Mouse (Mus musculus) retina, embryonic 14.5 days (tissue): Measurements from ENCODE around the gene Ube2l6.
"Not testable (repeated sequence)": the region's sequence is repeated elsewhere in the genome, so short reads cannot be mapped to it uniquely, and the experiment has no call there.

Source experiments
- DNase-seq: peaks from one replicate; pipeline ENCODE4 v3.0.0-alpha.2; 2015; ENCODE audit warnings: low spot score

Gene Ube2l6

GRCm38 (mm10) chr2:84793154-84793553, 5.5 kb upstream of the Ube2l6 start:
- no peak for DNase-seq

GRCm38 (mm10) chr2:84793871-84794270, 4.8 kb upstream of the Ube2l6 start:
- DNase-seq: no peak

- DNase-seq: peak; percentile 95
Measured at GRCm38 (mm10) chr2:84797833-84798492, 665 bp upstream of the Ube2l6 start.

GRCm38 (mm10) chr2:84799041-84799561, 473 bp downstream of the Ube2l6 start:
- peak; percentile 86 for DNase-seq

- no peak for DNase-seq
Measured at GRCm38 (mm10) chr2:84800304-84800703, 1.7 kb downstream of the Ube2l6 start.

GRCm38 (mm10) chr2:84801223-84801622, 2.6 kb downstream of the Ube2l6 start:
- DNase-seq: not testable (repeated sequence)

- no peak for DNase-seq
Measured at GRCm38 (mm10) chr2:84803963-84804362, 5.3 kb downstream of the Ube2l6 start.

GRCm38 (mm10) chr2:84806546-84806945, 7.9 kb downstream of the Ube2l6 start:
- no peak for DNase-seq

- DNase-seq: no peak
Measured at GRCm38 (mm10) chr2:84809330-84809729, 10.7 kb downstream of the Ube2l6 start.

- DNase-seq: no peak
Measured at GRCm38 (mm10) chr2:84810526-84810885, 11.9 kb downstream of the Ube2l6 start.

- peak; percentile 92 for DNase-seq
Measured at GRCm38 (mm10) chr2:84810886-84811577, 12.4 kb downstream of the Ube2l6 start.

- DNase-seq: no peak
Measured at GRCm38 (mm10) chr2:84811880-84812279, 13.3 kb downstream of the Ube2l6 start.

GRCm38 (mm10) chr2:84812676-84813075, 14.0 kb downstream of the Ube2l6 start:
- DNase-seq: no peak

GRCm38 (mm10) chr2:84819861-84820260, 21.2 kb downstream of the Ube2l6 start:
- no peak for DNase-seq

- DNase-seq: no peak
Measured at GRCm38 (mm10) chr2:84822552-84822951, 23.9 kb downstream of the Ube2l6 start, which contains the start of gene Smtnl1. Gene Smtnl1, minus strand, starts transcription at chr2:84822652.

GRCm38 (mm10) chr2:84823237-84823636, 24.6 kb downstream of the Ube2l6 start:
- no peak for DNase-seq

GRCm38 (mm10) chr2:84826488-84827282, 28.1 kb downstream of the Ube2l6 start, which contains the start of gene Timm10:
Gene Timm10, plus strand, starts transcription at chr2:84826997.
- DNase-seq: peak; percentile 99

GRCm38 (mm10) chr2:84827283-84827920, 28.8 kb downstream of the Ube2l6 start:
- DNase-seq: no peak

- DNase-seq: peak; percentile 96
Measured at GRCm38 (mm10) chr2:84831666-84832391, 33.2 kb downstream of the Ube2l6 start.

GRCm38 (mm10) chr2:84837107-84837506, 38.5 kb downstream of the Ube2l6 start:
- no peak for DNase-seq
